Mouse (Mus musculus) hindbrain, embryonic 15.5 days (tissue): ENCODE results near the gene Neu3. TPM values are rescaled to one million over a fixed set of nuclear protein-coding genes. Genes with fewer than 3 reads are reported as not detected.
"Not testable (repeated sequence)": the region's sequence is repeated elsewhere in the genome, so short reads cannot be mapped to it uniquely, and the experiment has no call there.

Source experiments
- ATAC-seq: fragments of 200-750 bp; cut with Nextera tagmentation; 2 replicates; pipeline ENCODE4 v1.8.0; 2017; ENCODE audit warnings: low read depth, moderate number of reproducible peaks, moderate TSS enrichment; ENCODE audit not compliant: low FRiP score
- H3K27ac ChIP-seq: fragments of 300-500 bp; sonication (generic); replicated peaks from 2 replicates; pipeline ENCODE4 v1.5.1; 2015; ENCODE audit warnings: mild to moderate bottlenecking, inconsistent platforms
- H3K27me3 ChIP-seq: fragments of 300-500 bp; sonication (generic); 2 replicates; pipeline ENCODE4 v1.6.1; 2015; ENCODE audit warnings: control low read depth, inconsistent platforms
- H3K36me3 ChIP-seq: fragments of 300-500 bp; sonication (generic); 2 replicates; pipeline ENCODE4 v1.6.1; 2015; ENCODE audit warnings: control low read depth, inconsistent platforms
- H3K4me1 ChIP-seq: fragments of 300-500 bp; sonication (generic); replicated peaks from 2 replicates; pipeline ENCODE4 v1.6.1; 2015; ENCODE audit warnings: control low read depth, inconsistent platforms
- H3K4me2 ChIP-seq: fragments of 300-500 bp; sonication (generic); 2 replicates; pipeline ENCODE4 v1.6.1; 2015; ENCODE audit warnings: moderate library complexity, mild to moderate bottlenecking, inconsistent platforms
- H3K4me3 ChIP-seq: fragments of 300-500 bp; sonication (generic); 2 replicates; pipeline ENCODE4 v1.5.1; 2015; ENCODE audit warnings: mild to moderate bottlenecking, inconsistent platforms
- H3K9ac ChIP-seq: fragments of 300-500 bp; sonication (generic); 2 replicates; pipeline ENCODE4 v1.6.1; 2015; ENCODE audit warnings: inconsistent platforms
- H3K9me3 ChIP-seq: fragments of 300-500 bp; sonication (generic); 2 replicates; pipeline ENCODE4 v1.6.1; 2016; ENCODE audit warnings: control low read depth, inconsistent platforms
- WGBS: fragments of 180-500 bp; shearing (Covaris S2); methylation state at CpG from one replicate; pipeline ENCODE4 v1.1.7; 2015; 5-methylcytosine and 5-hydroxymethylcytosine counted together
- polyA plus RNA-seq: library from polyadenylated mRNA; unstranded; fragments of >200 nt; fragmentation: Nextera tagmentation; extraction: Ambion mirVana; gene quantifications from 2 replicates; pipeline ENCODE4 v1.2.1, GENCODE M21; 2015

Neu3 gene
- polyA plus RNA-seq, 1 experiment from 2014 or later, result 1.6 TPM

DNA sequence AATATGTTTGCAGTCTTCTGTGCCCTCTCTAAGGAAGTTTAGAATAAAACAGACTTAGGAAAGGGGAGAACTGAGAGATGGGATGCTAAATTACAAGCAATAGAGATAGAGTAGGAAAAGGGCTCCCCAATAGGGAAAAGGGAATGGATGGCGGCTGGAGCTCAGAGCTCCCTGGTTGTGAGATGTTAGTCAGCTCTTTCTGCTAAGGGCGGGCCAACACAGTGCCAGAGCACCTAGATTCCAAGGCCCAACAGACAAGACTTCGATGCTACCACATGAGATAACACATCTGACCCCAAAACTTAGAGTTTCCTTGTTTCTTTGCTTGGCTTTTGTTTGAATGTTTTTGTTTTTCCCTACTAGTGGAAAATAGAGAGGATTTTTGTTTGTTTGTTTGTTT, 24.2 kb downstream of the Neu3 start:
- ATAC-seq, H3K9me3 ChIP-seq: not testable (repeated sequence)
- 96% methylated on average over 3 of the region's 3 CpGs for WGBS

GRCm38 (mm10) chr7:99803535-99803934, 24.7 kb downstream of the Neu3 start:
- Histone ChIP-seq H3K4me3 (no peak overlapping the region), H3K9ac (no peak overlapping the region), H3K36me3 (no peaks in the 10 kb centered on the region), H3K4me2 (no peak overlapping the region), H3K27ac (no peak overlapping the region), H3K27me3 (no peaks in the 10 kb centered on the region), H3K4me1 (no peaks in the 10 kb centered on the region), H3K9me3 (no peaks in the 10 kb centered on the region)
- ATAC-seq, result no peak
- 76% methylated on average over 8 of the region's 8 CpGs for WGBS

More for the DNA sequence above, 24.2 kb downstream of the Neu3 start:
- H3K36me3 ChIP-seq, H3K4me1 ChIP-seq, H3K27me3 ChIP-seq, H3K9ac ChIP-seq, H3K4me3 ChIP-seq, H3K4me2 ChIP-seq, H3K27ac ChIP-seq: not testable (repeated sequence)

DNA sequence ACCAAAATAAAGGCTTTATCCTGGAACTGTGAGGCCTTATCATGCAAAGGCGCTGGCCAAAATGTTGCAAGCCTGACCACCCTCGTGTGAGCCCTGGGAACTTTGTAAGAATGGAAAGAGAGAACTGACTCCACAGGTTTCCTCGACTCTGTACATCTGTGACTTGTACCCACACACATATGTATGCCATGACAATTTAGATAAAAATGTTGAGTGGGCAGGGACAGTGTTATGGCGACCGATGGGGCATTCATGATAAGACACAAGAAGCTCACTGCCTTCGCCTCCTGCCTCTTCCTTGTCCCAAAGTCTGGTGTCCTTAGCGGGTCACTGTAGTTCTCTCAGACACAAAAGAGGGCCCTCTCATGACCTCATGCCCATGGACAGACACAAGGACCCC, 29.1 kb downstream of the Neu3 start:
- H3K9ac ChIP-seq, result no peak overlapping the region
- H3K4me2 ChIP-seq, result no peak overlapping the region
- peaks cover 19% of the 10 kb centered on the region for H3K4me1 ChIP-seq
- no peak for ATAC-seq
- no peaks in the 10 kb centered on the region for H3K27me3 ChIP-seq
- no peak overlapping the region for H3K27ac ChIP-seq
- no peak overlapping the region for H3K4me3 ChIP-seq
- WGBS, result 81% methylated on average over 7 of the region's 7 CpGs
- H3K36me3 ChIP-seq, result no peaks in the 10 kb centered on the region
- no peaks in the 10 kb centered on the region for H3K9me3 ChIP-seq

GRCm38 (mm10) chr7:99797911-99798647, 30.1 kb downstream of the Neu3 start:
- ATAC-seq, result no peak
- 33% methylated on average over 6 of the region's 6 CpGs for WGBS
- Histone ChIP-seq H3K4me2 (no peak overlapping the region), H3K27me3 (no peaks in the 10 kb centered on the region), H3K27ac (no peak overlapping the region), H3K9ac (no peak overlapping the region), H3K4me3 (no peak overlapping the region), H3K9me3 (no peaks in the 10 kb centered on the region), H3K4me1 (peaks cover 19% of the 10 kb centered on the region), H3K36me3 (no peaks in the 10 kb centered on the region)

DNA sequence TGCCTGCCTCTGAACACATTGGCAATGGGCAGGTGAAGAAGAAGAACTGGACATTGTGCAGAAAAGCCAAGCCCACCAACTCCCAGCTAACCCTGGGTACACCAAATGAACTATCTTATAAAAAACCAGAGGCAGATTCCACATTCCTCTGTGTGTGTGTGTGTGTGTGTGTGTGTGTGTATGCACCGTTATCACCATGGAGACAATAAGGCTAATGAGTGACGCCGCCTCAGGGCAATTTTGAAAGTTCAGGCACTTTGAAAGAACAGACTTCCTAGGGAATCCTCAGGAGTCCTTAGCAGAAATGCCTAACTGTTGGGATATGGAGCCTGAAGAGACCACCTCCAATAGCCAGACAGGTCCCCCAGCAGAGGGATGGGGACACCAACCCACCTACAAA, 31.0 kb downstream of the Neu3 start:
- no peak for ATAC-seq
- Histone ChIP-seq H3K27me3 (no peaks in the 10 kb centered on the region), H3K27ac (no peak overlapping the region), H3K4me3 (no peak overlapping the region), H3K9ac (no peak overlapping the region), H3K4me1 (peaks cover 19% of the 10 kb centered on the region), H3K4me2 (no peak overlapping the region), H3K36me3 (no peaks in the 10 kb centered on the region), H3K9me3 (no peaks in the 10 kb centered on the region)
- WGBS, result 52% methylated on average over 3 of the region's 3 CpGs

DNA sequence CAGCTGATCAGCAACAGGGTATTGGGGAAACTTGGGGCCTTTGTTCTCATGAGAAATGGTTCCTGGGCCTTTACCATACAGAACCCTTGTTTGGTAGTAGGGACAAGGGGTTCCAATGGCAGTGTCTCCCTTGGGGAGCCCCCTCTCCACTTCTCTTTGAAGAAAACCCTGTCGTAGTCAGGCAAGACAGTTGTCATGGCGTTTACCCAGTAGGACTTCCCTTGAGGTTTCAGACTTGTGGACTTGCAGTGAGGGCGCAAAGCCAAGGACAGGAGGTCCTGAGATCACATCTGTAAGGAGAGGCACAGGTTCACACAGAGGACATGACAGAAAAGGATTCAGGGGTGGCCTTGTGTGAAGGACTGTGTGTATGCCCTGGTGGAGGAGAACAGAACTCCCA, 31.7 kb downstream of the Neu3 start:
- Histone ChIP-seq H3K4me3 (no peak overlapping the region), H3K27ac (0 out of 2 replicates have a peak overlapping the region, but pooled peaks have one; percentile 7), H3K36me3 (no peaks in the 10 kb centered on the region), H3K9me3 (no peaks in the 10 kb centered on the region), H3K4me2 (no peak overlapping the region), H3K27me3 (no peaks in the 10 kb centered on the region), H3K4me1 (peaks cover 19% of the 10 kb centered on the region), H3K9ac (no peak overlapping the region)
- ATAC-seq, result no peak
- 57% methylated on average over 3 of the region's 3 CpGs for WGBS

DNA sequence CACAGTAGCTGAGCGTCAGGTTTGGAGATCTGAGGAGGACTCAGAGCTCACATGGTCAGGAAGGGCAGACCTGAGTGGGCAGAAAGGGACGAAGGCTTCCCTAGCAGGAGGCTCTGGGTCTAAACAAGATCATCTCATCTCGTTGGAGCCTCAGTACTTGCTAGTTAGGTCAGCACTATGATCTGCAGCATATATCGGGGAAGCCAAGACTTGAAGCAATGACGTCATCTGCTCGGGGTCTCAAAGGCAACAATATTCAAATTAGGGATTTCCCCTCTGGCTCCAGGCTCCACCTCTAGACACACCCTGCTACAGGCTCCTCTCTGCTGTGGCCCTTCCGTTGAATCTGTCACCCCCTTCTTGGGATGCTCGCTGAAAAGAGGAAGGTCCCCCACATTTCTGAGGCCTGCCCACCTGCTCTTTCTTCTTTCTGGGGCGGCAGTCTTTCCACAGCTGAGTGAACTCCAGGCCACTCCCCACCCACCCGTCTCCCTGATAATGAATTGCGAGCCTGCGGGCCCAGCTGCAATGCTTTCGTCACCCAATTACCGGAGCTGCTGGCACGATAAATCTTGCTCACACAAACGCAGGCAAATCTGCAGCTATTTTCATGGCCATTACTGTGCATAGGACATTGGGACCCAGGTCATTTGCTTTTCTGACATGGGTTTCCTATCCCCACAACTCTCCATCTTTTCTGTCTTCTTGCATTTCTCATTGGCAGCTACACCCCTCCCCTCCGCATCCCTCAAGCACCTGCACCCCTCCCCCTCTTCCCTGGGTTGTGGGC, 32.8 kb downstream of the Neu3 start:
- 9% methylated on average over 17 of the region's 17 CpGs for WGBS
- no peak overlapping the region for H3K4me3 ChIP-seq
- ATAC-seq, result peak; percentile 66

GRCm38 (mm10) chr7:99794096-99794495, 34.1 kb downstream of the Neu3 start:
- H3K4me3 ChIP-seq, result no peak overlapping the region
- H3K27me3 ChIP-seq, result no peaks in the 10 kb centered on the region
- H3K27ac ChIP-seq, result no peak overlapping the region
- 57% methylated on average over 2 of the region's 2 CpGs for WGBS
- no peak overlapping the region for H3K4me2 ChIP-seq
- no peak for ATAC-seq
- no peaks in the 10 kb centered on the region for H3K36me3 ChIP-seq
- peaks cover 23% of the 10 kb centered on the region for H3K4me1 ChIP-seq
- H3K9ac ChIP-seq, result no peak overlapping the region
- no peaks in the 10 kb centered on the region for H3K9me3 ChIP-seq

More for the DNA sequence above, 32.8 kb downstream of the Neu3 start:
- Histone ChIP-seq H3K4me1 (peaks cover 23% of the 10 kb centered on the region), H3K27ac (peak overlapping the region; percentile 58), H3K9ac (0 out of 2 replicates have a peak overlapping the region, but pooled peaks have one; percentile 14), H3K9me3 (no peaks in the 10 kb centered on the region), H3K27me3 (no peaks in the 10 kb centered on the region), H3K4me2 (peak overlapping the region; percentile 41), H3K36me3 (no peaks in the 10 kb centered on the region)

DNA sequence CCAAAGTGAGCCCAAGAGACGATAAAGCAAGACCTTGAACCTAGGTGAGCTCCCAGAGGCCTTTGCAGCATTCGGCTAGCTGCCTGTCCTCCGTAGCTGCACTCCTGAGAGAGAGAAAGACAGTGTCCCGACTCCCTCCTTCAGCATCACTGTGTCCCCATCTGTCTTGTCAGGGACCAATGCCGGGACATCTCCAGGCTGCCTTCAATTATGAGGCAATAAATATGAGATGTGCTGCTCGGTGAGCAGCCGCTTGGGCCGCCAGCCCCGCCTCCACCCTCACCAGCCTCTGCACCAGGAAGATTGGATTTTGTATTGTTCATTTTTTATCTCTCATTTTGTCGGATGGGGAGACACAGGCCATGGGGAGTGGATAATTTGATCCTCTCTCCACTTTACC, 37.4 kb downstream of the Neu3 start:
- H3K9ac ChIP-seq, result no peak overlapping the region
- 54% methylated on average over 10 of the region's 10 CpGs for WGBS
- H3K4me3 ChIP-seq, result no peak overlapping the region
- H3K9me3 ChIP-seq, result no peaks in the 10 kb centered on the region
- no peaks in the 10 kb centered on the region for H3K27me3 ChIP-seq
- H3K4me2 ChIP-seq, result no peak overlapping the region
- ATAC-seq, result peak; percentile 63; the same call in 1 of the 2 replicates
- no peak overlapping the region for H3K27ac ChIP-seq
- no peaks in the 10 kb centered on the region for H3K36me3 ChIP-seq
- H3K4me1 ChIP-seq, result peaks cover 21% of the 10 kb centered on the region

- Histone ChIP-seq H3K27me3 (no peaks in the 10 kb centered on the region), H3K4me2 (no peak overlapping the region), H3K36me3 (no peaks in the 10 kb centered on the region), H3K27ac (no peak overlapping the region), H3K9ac (no peak overlapping the region), H3K9me3 (no peaks in the 10 kb centered on the region), H3K4me3 (no peak overlapping the region), H3K4me1 (peaks cover 11% of the 10 kb centered on the region; the same call in 1 of the 2 replicates)
- 50% methylated on average over 5 of the region's 5 CpGs for WGBS
- no peak for ATAC-seq
These were observed 39.7 kb downstream of the Neu3 start for GRCm38 (mm10) chr7:99788563-99788962.

DNA sequence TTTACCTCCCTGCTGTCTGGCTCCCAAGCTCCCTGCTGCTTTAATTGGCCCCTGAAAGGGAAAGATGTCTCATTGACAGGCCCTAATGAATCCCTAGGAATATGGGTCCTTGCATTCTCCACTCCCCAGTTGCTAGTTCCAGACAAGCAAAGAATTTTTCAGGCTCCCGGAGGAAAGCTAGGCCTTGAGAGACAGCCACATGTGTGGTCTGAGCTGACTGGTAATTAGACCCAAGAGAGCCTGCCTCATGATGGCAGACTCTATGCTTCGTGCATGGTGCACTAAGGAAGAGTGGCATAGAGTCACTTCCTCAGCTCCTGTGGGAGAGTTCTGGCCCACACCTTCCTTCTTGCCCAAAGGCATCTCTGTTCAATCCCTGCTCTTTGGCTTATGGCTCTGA, 40.3 kb downstream of the Neu3 start:
- 18% methylated on average over 2 of the region's 2 CpGs for WGBS

DNA sequence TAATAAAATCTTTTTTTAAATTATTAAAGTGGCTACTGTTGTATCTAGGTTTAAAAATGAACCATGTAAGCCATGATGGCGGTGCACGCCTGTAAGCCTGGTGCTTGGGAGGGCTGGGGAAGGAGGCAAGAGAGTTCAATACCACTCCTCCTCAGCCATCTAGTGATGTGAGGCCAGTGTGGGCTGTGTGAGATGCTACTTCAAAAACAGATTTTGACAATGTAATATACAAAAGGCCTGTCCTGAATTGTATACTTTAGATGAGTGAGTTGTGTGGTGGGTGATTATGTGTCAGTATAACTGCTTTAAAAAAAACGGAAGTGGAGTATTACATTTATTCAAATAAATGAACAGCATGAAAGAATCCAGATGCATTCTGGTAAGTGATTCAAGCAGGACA, 41.4 kb downstream of the Neu3 start:
- no peak overlapping the region for H3K27ac ChIP-seq
- H3K27me3 ChIP-seq, result no peaks in the 10 kb centered on the region
- peaks cover 11% of the 10 kb centered on the region; the same call in 1 of the 2 replicates for H3K4me1 ChIP-seq
- H3K4me3 ChIP-seq, result no peak overlapping the region
- 68% methylated on average over 3 of the region's 3 CpGs for WGBS
- ATAC-seq, result no peak
- no peaks in the 10 kb centered on the region for H3K9me3 ChIP-seq
- no peaks in the 10 kb centered on the region for H3K36me3 ChIP-seq
- H3K4me2 ChIP-seq, result no peak overlapping the region
- no peak overlapping the region for H3K9ac ChIP-seq

More for the DNA sequence above, 40.3 kb downstream of the Neu3 start:
- H3K36me3 ChIP-seq, result no peaks in the 10 kb centered on the region
- H3K4me2 ChIP-seq, result no peak overlapping the region
- H3K27ac ChIP-seq, result no peak overlapping the region
- ATAC-seq, result no peak
- no peaks in the 10 kb centered on the region for H3K9me3 ChIP-seq
- H3K4me1 ChIP-seq, result peaks cover 11% of the 10 kb centered on the region; the same call in 1 of the 2 replicates
- H3K27me3 ChIP-seq, result no peaks in the 10 kb centered on the region
- H3K4me3 ChIP-seq, result no peak overlapping the region
- no peak overlapping the region for H3K9ac ChIP-seq
